Mouse (Mus musculus) urinary bladder, postnatal 25 days (tissue): ENCODE measurements at regions not wholly inside any gene's neighbourhood (a gene's known extent, or its start where the extent isn't known, plus 50 kb on each side); places are given as distances from the start of the nearest gene placed in this dataset.

ENCODE experiments used
- DNase-seq: peaks from one replicate; pipeline ENCODE4 v3.0.0; 2022; ENCODE audit warnings: low spot score

DNA sequence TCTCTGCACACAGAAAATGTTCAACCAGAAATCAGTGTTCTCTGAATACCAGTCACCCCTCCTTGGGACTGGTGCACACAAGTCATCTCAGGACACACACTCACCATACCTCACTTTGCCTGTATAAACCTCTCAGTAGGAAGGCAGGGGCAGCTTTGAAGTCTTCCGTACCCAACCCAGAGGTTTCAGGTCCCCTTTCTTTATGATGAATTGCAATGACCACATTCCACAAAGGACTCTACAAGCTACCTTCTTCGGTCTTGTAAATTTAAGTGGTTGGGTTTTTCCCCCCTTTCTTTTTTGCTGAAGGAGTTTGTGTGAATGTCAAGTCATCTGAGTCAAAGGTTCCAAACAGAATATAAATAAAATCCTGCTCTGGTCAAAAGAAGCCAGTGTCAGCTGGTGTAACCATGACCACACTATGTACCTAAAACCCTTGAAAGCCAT is 76.9 kb upstream of the Far2 start:
- no peak for DNase-seq

DNA sequence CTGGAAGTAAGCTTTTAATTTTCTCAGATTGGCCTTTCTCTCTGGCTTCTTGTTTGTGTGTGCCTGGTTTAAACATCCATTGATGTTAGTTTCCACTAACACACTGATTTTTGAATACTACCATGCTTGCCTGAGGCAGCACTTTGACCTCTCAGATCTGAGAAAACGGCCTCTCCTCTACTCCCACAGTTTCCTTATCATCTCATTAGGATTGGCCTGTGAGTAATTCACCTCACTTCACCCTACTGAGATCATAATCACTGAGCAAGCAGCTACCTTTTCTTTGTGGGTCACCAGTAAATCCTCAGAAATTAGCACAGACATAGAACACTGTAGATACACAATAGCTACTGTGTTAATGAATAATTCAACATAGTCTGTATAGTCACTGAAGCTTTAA is 74.5 kb upstream of the Far2 start:
- DNase-seq: no peak

GRCm38 (mm10) chr6:147973059-147973458 is 74.0 kb upstream of the Far2 start:
- DNase-seq: no peak

GRCm38 (mm10) chr6:147975917-147976316 is 71.1 kb upstream of the Far2 start:
- no peak for DNase-seq

DNA sequence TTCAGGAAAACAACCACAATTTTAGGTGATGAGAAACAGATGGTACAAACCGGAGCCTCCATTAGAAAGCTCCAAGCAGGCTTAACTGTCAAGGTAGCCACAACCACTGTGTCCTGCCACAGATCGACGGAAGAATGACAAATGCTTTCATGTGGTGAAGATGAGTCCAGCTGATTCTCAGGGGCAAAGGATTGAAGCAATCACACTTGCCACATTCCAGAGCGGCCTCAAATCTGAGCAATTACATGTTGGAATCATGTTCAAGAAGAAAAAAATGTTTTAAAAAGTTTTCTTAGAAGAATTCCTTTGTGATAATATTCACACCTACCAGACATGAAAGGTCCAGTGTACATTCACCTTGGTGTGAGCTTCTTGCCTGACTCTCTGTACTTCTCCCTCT is 57.7 kb upstream of the Far2 start:
- no peak for DNase-seq
